Mouse (Mus musculus): ENCODE results near the gene Vmp1.

The Vmp1 gene

DNA sequence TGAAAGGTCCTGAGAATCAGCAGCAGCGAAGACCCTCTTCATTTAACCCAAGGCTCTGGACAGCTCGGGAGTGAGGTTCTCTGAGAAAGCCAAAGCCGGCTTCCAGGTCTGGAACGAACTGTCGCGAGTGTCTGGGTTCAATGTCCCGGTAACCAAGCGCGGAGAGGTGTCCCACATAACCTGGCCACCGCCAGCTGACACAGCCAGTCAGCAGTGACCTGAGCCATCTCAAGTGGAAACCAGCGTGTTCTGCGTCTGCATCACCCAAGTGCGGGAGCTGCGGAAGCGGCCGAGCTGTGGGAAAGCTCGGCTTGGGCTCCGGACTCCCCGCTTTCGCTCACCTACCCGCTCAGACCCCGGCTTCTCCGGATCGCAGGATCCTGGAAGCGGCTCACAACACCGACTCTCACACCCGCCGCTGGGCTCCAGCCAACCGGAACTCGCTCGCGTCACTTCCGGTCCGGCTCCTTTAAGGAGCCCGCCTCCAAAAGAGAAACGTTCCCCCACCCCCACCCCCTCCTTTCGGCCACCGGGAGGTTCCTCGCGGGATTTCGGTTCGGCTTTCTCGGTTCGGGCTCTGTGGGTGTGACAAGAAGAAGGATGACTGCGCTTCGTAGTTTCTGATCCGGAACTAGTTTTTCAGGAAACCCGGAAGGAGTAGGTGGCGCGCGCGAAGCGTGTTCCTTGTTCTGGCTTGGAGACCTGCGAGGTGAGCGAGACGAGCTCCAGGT is at the start of gene Vmp1, which contains the start of gene Ptrh2:
TSS of gene Vmp1 (minus strand) at position 442 of the 731 bp plus-strand sequence.
TSS of gene Ptrh2 (plus strand) at position 591 of the 731 bp plus-strand sequence.
- DNase-seq (ENCODE audit: low spot score in 2 of 2) = peak; percentile 83 to 87

DNA sequence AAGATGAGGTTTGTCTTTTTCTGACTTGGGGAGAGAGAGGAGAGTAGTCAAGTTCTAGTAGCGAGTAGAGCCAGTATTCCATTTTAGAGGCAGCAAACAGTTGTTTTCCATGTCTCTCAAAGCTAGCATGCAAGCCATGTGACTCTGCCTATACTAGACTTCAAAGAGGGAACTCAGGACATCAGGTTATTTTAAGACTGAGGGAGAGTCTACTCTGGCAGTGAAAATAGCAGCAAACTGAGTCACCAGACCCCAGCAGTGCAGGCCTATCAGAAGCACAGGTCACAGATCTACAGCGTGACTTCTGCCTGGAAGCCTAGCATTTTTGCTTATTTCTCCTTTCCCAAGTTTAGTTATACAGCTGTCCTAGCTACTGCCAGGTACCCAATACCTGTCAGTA is 47.8 kb upstream of the Vmp1 start:
- no peak for DNase-seq (ENCODE audit: low spot score in 2 of 2)

DNA sequence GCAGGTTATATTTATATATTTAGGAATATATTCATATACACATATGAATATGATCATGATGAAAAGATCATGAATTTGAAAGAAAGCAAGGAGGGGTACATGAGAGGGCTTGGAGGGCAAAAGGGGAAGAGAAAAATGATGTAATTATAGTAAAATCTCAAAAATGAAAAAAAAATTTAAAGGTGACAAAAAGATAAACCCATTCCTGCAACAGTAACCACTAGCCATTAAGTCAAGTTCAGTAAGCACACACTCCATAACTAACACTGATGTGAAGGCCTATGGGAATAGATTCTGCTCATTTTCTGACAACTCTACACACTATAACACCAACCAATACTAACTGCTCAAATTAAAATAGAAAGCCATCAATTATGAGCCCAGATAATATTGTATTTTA is 42.0 kb upstream of the Vmp1 start:
- DNase-seq (ENCODE audit: low spot score in 2 of 2) = no peak

- DNase-seq (ENCODE audit: low spot score in 2 of 2) = no peak
These were observed 41.3 kb upstream of the Vmp1 start for GRCm38 (mm10) chr11:86724982-86725381.

- DNase-seq (ENCODE audit: low spot score in 2 of 2) = no peak
These were observed 40.4 kb upstream of the Vmp1 start for GRCm38 (mm10) chr11:86724004-86724403.

- DNase-seq (ENCODE audit: low spot score in 2 of 2) = no peak
These were observed 35.8 kb upstream of the Vmp1 start for GRCm38 (mm10) chr11:86719390-86719789.

DNA sequence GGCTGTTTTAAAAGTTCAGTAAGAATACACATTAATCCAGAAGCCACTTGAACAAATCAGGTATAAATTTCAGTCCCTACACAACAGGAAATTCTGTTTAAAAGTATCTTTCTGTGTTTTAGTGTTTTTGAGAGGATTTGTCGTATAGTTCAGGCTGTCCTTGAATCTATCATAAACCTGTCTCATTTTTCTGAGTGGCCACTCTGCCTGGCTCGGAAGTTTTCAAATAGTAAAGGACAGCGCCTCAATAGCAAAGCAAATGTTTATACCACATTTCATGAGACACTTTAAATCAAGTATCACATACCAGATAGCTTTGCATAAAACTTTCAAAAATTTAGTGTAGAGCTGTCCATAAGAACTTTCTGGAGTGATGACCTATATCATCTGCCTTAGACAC is 34.7 kb upstream of the Vmp1 start:
- no peak for DNase-seq (ENCODE audit: low spot score in 2 of 2)

DNA sequence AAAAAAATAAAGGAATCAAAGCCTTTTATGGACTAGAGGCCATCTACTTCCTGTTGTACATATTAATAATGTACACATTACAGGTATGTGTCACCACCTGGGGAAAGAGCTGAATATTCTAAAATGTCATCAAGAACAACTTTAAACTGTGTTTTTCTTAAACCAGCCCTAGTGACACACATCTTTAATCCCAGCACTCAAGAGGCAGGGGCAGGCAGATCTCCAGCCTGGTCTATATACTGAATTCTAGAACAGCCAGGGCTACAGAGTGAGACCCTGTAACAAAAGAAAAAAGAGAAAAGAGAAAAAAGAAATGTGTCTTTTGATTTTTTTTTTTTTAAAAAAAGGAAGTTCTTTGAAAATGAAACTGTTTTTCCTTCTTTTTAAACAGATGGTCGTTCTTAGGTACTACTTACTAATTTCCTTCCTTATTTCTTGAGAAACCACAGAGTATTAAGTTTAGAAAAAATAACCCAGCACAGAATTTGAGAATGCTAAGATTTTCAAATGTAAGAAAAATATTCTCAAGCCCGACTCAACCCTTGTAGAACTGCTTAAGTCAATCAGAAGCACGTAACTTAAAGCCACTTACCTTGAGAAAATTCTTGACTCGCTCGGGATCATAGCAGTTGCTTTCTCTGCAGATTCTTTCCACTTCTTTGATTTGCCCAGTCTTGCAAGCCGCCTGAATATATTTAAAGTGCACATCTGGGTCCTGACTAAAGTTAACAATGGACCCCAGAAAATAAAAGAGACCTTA is 33.9 kb upstream of the Vmp1 start:
- no peak for DNase-seq (ENCODE audit: low spot score in 2 of 2)

DNA sequence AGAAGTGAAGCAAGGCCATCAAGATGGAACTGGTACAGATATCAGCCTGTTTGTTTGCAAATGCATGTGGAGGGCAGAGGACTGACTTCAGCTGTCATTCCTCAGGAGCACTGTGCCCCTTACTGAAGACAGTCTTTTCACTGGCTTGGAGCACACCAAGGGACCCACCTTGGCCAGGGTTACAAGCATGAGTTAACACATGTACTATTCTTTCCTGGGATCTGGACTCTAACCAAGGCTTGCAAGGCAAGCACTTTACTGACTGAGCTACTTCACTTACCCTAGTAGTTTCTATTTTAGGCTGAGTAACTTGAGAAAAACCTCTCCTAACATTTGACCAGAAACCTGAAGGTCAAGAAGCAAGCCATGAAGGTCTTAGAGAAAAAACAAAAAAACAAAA is 31.0 kb upstream of the Vmp1 start:
- DNase-seq (ENCODE audit: low spot score in 2 of 2) = no peak

DNA sequence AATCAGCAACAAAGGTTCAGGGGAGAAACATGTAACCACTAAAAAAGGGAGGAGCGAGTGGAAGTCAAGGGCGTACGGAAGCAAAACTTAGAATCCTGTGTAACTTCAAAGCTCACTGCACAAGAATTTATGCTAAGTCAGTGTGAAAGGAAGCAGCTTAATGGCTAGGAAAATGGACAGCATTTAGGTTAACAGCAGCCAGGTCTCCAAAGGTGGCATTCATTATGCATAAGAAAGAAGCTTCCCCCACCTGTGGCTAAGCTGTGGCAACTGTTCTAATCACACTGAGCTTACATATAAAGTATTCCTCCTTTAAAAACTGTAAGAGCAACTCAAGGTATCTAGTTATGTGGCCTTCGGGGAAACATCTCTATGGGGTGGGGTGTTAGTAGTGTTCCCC is 17.5 kb upstream of the Vmp1 start:
- no peak for DNase-seq (ENCODE audit: low spot score in 2 of 2)

GRCm38 (mm10) chr11:86695461-86695860 is 11.8 kb upstream of the Vmp1 start:
- DNase-seq (ENCODE audit: low spot score in 2 of 2) = no peak

DNA sequence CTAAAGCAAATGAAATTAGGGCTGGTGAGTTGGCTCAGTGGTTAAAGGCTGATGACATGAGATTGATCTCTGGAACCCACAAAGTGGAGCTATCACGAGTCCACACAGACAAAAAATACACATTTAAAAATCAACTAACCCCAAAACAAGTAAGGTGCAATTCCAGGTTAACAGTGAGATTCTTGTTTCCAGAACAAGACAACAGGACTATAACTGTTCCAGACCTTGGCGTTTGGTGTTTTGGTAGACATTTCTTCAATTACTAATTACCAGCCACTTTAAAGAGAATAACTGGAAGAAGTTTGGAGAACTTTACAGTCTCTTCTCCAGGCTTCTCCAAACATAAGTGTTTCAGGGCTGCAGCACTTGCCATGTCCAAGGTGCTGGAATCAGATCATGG is 8.9 kb upstream of the Vmp1 start:
- DNase-seq (ENCODE audit: low spot score in 2 of 2) = no peak

DNA sequence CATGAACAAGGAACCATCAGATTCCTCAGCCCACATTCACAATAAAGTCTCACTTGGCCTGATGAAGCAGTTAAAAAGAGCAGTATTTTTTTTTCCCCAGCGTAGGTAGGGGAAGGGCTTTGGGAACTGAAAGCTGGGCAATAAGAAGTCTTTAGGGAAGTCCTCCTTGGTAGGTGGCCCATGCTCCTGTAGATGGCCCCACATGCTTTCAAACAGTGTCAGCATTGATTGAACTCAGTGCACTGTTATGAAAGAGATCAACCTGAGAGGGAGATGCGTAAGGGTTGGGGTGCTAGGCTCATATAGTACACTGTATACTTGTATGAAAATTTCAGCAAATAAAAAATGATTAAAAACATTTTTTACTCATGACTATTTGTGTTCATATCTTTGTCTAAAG is 8.3 kb upstream of the Vmp1 start:
- no peak for DNase-seq (ENCODE audit: low spot score in 2 of 2)

GRCm38 (mm10) chr11:86691482-86691881 is 7.8 kb upstream of the Vmp1 start:
- no peak for DNase-seq (ENCODE audit: low spot score in 2 of 2)

GRCm38 (mm10) chr11:86690383-86690782 is 6.7 kb upstream of the Vmp1 start:
- no peak for DNase-seq (ENCODE audit: low spot score in 2 of 2)

- DNase-seq (ENCODE audit: low spot score in 2 of 2) = no peak
These were observed 1.7 kb upstream of the Vmp1 start for GRCm38 (mm10) chr11:86685366-86685765.

- no peak for DNase-seq (ENCODE audit: low spot score in 2 of 2)
These were observed 733 bp upstream of the Vmp1 start for GRCm38 (mm10) chr11:86684126-86685012.

GRCm38 (mm10) chr11:86682861-86683260 is 775 bp downstream of the Vmp1 start:
- no peak for DNase-seq (ENCODE audit: low spot score in 2 of 2)

- no peak for DNase-seq (ENCODE audit: low spot score in 2 of 2)
These were observed 2.2 kb downstream of the Vmp1 start for GRCm38 (mm10) chr11:86681423-86681822.

DNA sequence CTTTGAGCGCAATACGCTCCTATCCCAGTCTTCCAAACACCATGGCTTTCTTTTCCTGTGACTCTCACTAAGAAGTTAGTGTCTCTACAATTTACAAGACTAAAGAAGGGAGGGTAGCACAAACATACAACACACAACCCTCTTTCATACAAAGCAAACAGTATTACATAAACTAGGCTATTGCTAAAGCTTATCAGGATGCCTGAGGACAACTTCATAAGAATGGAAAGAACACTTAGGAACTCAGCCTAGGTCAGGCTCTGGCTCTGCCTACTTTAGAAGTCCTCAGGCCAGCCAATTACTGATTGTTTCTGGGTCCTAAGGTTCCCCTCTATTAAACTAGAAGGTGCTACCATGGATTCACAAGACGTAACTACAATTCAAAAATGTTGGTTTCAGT is 2.9 kb downstream of the Vmp1 start:
- no peak for DNase-seq (ENCODE audit: low spot score in 2 of 2)

GRCm38 (mm10) chr11:86678957-86679356 is 4.7 kb downstream of the Vmp1 start:
- no peak for DNase-seq (ENCODE audit: low spot score in 2 of 2)

DNA sequence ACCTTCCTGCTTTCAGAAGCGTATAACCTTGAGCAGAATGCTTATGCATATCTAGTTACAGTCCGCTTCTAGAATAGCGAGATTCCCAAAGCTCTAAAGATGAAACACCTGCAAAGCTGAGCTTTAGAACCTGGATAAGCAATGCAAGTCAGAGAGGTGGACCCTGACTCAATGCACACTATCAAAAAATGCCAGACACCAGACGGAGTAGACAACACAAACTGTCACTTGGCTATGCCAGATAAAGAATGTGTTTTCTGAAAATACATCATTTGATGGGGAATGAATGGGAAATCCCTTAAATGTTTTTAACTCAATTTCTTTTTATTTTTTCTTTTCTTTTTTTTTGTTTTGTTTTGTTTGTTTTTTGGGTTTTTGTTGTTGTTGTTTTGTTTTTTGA is 8.1 kb downstream of the Vmp1 start:
- no peak for DNase-seq (ENCODE audit: low spot score in 2 of 2)

Data from frontal cortex, postnatal 14 days (tissue).